Mouse (Mus musculus) lung, postnatal 0 days (tissue): ENCODE measurements at regions not wholly inside any gene's neighbourhood (a gene's known extent, or its start where the extent isn't known, plus 50 kb on each side); places are given as distances from the start of the nearest gene placed in this dataset.

Experiments used
- CTCF ChIP-seq: IDR thresholded peaks from 2 replicates; pipeline ENCODE4 v1.5.1; 2016; ENCODE audit warnings: antibody characterized with exemption, mild to moderate bottlenecking
- EP300 ChIP-seq: IDR thresholded peaks from 2 replicates; pipeline ENCODE4 v1.6.1; 2016; ENCODE audit warnings: antibody characterized with exemption, mild to moderate bottlenecking, control low read depth

DNA sequence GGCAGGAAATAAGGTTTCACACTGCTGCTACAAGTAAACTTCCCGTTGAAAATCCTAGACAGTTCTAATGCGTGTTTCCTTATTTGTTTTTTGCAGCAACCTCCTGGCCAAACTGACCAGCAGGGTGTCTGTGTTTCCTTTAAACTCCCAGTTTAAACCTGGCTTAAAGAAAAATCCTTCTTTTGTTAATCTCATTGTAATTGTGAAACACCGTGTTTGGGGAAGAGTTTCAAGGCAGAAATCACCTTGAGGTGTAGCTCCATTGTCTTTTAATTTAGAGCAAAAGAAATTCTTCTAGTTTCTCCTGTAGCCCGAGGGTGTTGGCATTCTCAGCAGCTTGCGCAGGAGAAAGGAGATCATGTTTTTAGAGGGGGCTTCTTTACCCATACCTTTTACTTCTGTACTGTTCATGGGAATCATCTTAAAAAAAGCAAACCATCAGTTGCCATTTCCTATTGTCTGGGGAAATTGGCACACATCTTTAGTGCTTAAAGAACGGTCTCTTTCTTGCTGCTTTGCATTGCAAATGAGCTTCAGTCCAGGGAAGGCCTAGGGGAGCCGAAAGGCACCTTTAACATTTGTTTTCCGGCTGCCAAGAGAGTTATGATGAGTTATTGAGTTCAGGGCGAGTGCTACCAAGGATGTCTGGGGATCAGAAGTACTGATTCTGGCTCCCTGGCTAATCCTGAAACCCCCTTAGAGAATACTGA is 342.6 kb downstream of the Slc4a3 start:
- TF ChIP-seq CTCF, result no peak
- TF ChIP-seq EP300, result no peak
